Mouse (Mus musculus): ENCODE results near the gene Nop56. TPM values are rescaled to one million over a fixed set of nuclear protein-coding genes. Genes with fewer than 3 reads are reported as not detected.
A peak's percentile ranks its signal among the peaks of the same experiment; 100 is the strongest.

The Nop56 gene
- polyA plus RNA-seq, 1 experiment from 2014 or later = 425 TPM

DNA sequence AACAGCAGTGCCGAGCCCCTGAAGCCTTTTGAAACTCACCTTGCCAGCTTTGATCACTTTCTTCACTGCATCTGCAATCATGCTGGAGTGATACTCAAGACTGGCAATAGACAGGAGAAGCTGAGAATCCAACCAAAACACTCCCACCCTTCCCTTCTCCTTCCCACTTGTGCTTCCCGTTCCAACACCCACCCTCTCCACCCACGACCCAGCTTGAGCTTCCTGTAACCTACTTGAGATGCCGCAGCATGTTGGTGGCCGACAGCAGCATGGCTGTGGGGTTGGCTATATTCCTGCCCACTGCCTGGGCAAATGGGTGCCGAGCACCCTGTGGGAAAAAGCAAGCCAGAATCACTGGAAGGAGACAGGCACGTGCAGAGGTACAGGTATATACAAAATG, 6.0 kb downstream of the Nop56 start:
- 69% methylated on average over 7 of the region's 7 CpGs for WGBS
- no peaks in the 10 kb centered on the region for H3K27me3 ChIP-seq (ENCODE audit: low read depth, poor library complexity, severe bottlenecking)
- DNase-seq (ENCODE audit: low spot score) = no peak
- no peaks in the 10 kb centered on the region for H3K9me3 ChIP-seq (replicated peaks)
- peaks cover 74% of the 10 kb centered on the region for H3K36me3 ChIP-seq
- no peak overlapping the region for H3K27ac ChIP-seq (replicated peaks)
- no peak overlapping the region for H3K4me3 ChIP-seq
- peaks cover 38% of the 10 kb centered on the region for H3K4me1 ChIP-seq

DNA sequence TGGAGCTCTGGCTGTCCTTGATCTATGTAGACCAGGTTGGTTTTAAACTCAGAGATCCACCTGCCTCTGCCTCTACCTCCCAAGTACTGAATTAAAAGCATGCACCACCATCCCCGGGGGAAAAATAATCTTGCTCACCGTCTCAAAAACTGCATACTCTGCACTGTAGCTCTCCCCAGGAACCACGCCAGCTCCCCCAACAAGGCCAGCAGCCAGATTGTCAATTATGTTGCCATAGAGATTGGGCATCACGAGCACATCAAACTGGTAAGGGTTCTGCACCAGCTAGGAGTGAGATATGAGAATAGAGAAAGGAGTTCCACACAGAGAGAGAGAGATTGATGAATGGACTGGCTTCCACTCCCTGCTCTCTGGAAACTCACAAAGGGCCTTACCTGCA, 6.6 kb downstream of the Nop56 start:
- H3K27ac ChIP-seq (replicated peaks) = no peak overlapping the region
- no peak for DNase-seq (ENCODE audit: low spot score)
- 86% methylated on average over 4 of the region's 4 CpGs for WGBS
- H3K4me1 ChIP-seq = peaks cover 38% of the 10 kb centered on the region
- no peaks in the 10 kb centered on the region for H3K27me3 ChIP-seq (ENCODE audit: low read depth, poor library complexity, severe bottlenecking)
- H3K4me3 ChIP-seq = no peak overlapping the region
- peaks cover 72% of the 10 kb centered on the region for H3K36me3 ChIP-seq
- no peaks in the 10 kb centered on the region for H3K9me3 ChIP-seq (replicated peaks)

- H3K4me3 ChIP-seq = peak within 1 kb of the TSS; percentile 81
- 1% methylated on average over 51 of the region's 51 CpGs for WGBS
- DNase-seq (ENCODE audit: low spot score) = peak; percentile 91
- peaks cover 28% of the 10 kb centered on the region for H3K4me1 ChIP-seq
- no peaks in the 10 kb centered on the region for H3K9me3 ChIP-seq (replicated peaks)
- H3K27me3 ChIP-seq (ENCODE audit: low read depth, poor library complexity, severe bottlenecking) = no peaks in the 10 kb centered on the region
- H3K36me3 ChIP-seq = peaks cover 43% of the 10 kb centered on the region
- H3K27ac ChIP-seq (replicated peaks) = peak within 1 kb of the TSS; percentile 89
Measured at GRCm38 (mm10) chr2:130283854-130284654, 9.8 kb downstream of the Nop56 start, which contains the start of gene Idh3b. Idh3b (minus strand) TSS chr2:130284547.

DNA sequence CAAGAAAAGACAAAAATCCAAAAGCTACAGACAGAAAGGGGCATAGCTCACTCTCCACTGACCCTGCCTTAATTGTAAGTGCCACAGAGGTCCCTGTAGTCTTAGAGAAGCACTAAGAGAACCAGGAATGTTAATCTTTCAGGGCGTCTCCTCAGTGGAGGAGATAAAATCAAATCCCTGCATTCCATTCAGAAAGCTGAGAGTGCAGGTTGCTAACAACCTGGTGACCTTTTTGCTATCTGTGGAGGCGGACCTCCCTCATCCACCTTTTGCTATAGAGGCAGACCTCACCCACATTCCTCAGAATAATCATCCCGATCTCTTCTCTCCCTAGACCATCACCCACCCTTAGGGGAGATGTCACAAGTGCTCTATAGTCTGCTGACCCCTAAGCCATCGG, 14.9 kb downstream of the Nop56 start:
- H3K27ac ChIP-seq (replicated peaks) = no peak overlapping the region
- DNase-seq (ENCODE audit: low spot score) = no peak
- H3K36me3 ChIP-seq = peaks cover 5% of the 10 kb centered on the region; the same call in 1 of the 2 replicates
- 66% methylated on average over 4 of the region's 4 CpGs for WGBS
- peaks cover 29% of the 10 kb centered on the region for H3K4me1 ChIP-seq
- no peaks in the 10 kb centered on the region for H3K9me3 ChIP-seq (replicated peaks)
- H3K27me3 ChIP-seq (ENCODE audit: low read depth, poor library complexity, severe bottlenecking) = peaks cover 24% of the 10 kb centered on the region
- H3K4me3 ChIP-seq = no peak overlapping the region

- DNase-seq (ENCODE audit: low spot score) = peak; percentile 54
- H3K27me3 ChIP-seq (ENCODE audit: low read depth, poor library complexity, severe bottlenecking) = peaks cover 45% of the 10 kb centered on the region
- H3K9me3 ChIP-seq (replicated peaks) = no peaks in the 10 kb centered on the region
- H3K36me3 ChIP-seq = no peaks in the 10 kb centered on the region
- H3K27ac ChIP-seq (replicated peaks) = no peak overlapping the region
- WGBS = 23% methylated on average over 8 of the region's 8 CpGs
- H3K4me1 ChIP-seq = peaks cover 38% of the 10 kb centered on the region
- H3K4me3 ChIP-seq = no peak overlapping the region
Measured at GRCm38 (mm10) chr2:130291434-130291833, 17.2 kb downstream of the Nop56 start.

DNA sequence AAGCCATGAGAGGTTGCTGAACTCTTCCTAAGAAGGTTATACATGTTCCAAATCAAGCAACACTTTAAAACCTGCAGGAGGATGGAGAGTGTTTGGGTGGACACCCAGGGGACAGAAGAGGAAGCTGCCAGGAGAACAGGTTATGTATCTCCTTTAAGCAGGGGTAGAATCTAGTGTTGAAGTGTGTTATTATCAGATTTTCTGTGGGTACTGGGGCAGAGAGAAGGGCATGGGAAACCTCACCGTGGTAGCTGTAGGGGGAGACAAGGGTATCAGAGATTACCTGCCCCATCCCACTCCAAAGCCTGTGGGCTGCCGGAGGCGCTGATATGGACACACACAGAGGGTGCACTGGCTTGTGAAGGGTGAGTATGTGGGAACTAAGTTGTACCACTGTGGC, 18.8 kb downstream of the Nop56 start:
- 53% methylated on average over 3 of the region's 3 CpGs for WGBS
- H3K36me3 ChIP-seq = peaks cover 4% of the 10 kb centered on the region
- no peak overlapping the region for H3K27ac ChIP-seq (replicated peaks)
- peaks cover 48% of the 10 kb centered on the region for H3K4me1 ChIP-seq
- no peaks in the 10 kb centered on the region for H3K9me3 ChIP-seq (replicated peaks)
- H3K27me3 ChIP-seq (ENCODE audit: low read depth, poor library complexity, severe bottlenecking) = peaks cover 61% of the 10 kb centered on the region
- no peak overlapping the region for H3K4me3 ChIP-seq
- DNase-seq (ENCODE audit: low spot score) = no peak

DNA sequence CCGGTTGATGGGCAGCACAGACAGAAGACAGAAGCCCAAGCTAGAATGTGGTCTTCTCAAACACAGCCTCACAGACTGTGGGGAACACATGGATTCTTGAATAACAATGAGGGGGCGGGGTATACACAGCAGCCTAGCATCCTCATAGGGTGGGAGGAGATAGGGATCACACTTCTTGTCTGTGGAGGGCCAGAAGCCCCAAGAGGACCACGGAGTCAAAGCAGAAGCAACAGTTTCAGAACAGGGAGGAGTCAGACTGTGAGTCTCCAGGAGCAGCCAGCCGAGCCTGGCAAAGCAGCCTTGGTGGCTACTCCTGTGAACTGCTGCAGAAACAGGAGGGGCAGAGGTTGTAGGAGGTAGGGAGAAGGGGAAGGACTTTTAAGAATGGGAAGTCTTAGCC, 19.3 kb downstream of the Nop56 start:
- DNase-seq (ENCODE audit: low spot score) = peak; percentile 38
- H3K4me3 ChIP-seq = 0 out of 2 replicates have a peak overlapping the region, but pooled peaks have one; percentile 1
- H3K27ac ChIP-seq (replicated peaks) = no peak overlapping the region
- peaks cover 48% of the 10 kb centered on the region for H3K4me1 ChIP-seq
- peaks cover 9% of the 10 kb centered on the region for H3K36me3 ChIP-seq
- peaks cover 64% of the 10 kb centered on the region for H3K27me3 ChIP-seq (ENCODE audit: low read depth, poor library complexity, severe bottlenecking)
- WGBS = 7% methylated on average over 4 of the region's 4 CpGs
- H3K9me3 ChIP-seq (replicated peaks) = no peaks in the 10 kb centered on the region

DNA sequence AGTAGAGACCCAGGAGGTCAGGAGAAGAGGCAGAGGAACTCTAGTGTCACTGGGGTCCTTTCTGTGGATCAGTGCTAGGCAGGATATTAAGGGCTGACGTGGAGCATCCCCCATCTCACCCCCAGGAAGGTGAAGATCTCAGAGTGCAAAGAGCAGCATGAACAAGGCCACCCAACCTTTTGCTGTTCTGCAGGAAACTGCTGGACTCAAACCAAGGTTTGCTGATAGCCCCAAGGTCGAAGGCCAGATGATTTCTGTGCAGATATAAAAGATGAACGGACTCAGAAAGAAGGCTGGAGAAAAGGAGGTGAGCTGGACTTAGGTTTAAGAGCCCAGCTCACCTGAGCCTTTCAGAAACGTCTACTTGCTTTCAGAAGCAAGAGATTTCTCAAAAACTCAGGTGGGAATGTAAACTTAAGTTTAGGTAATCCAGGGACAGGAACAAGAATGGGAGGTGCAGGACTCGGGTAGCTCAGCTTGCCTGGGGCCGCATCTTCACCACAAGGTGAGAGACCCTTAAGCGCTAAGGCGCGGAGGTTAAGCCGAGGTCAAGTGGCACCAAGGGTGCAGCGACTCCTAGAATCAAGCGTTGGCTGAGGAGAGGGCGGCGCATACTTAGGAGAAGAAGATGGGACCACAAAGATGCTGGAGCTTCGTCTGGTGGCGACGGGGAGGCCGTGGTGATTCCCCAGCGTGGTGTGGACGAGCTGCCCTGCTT, 20.1 kb downstream of the Nop56 start:
- WGBS = 8% methylated on average over 20 of the region's 20 CpGs
- peak overlapping the region; percentile 82 for H3K4me3 ChIP-seq
- peaks cover 64% of the 10 kb centered on the region for H3K27me3 ChIP-seq (ENCODE audit: low read depth, poor library complexity, severe bottlenecking)
- no peaks in the 10 kb centered on the region for H3K9me3 ChIP-seq (replicated peaks)
- H3K36me3 ChIP-seq = peaks cover 16% of the 10 kb centered on the region
- DNase-seq (ENCODE audit: low spot score) = no peak
- H3K4me1 ChIP-seq = peaks cover 43% of the 10 kb centered on the region
- peak overlapping the region; percentile 90 for H3K27ac ChIP-seq (replicated peaks)

DNA sequence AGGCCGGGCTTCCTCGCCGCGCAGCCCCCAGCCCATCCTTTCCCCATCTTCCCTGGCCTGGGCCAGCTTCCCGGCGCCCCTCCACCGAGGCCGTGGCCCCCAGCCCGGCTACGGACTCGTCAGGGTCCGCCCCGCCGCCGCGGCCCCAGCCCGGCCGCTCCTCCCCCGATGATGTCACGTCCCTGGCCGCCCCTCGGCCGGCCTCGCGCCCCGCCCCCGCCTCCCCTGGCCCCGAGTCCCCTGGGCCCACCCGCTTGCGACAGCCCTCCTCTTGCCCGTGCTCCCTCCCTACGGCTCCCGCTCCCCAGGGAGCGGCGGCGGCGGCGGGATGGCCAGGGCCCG, 20.7 kb downstream of the Nop56 start, which contains the start of gene Ebf4:
TSS of gene Ebf4 (plus strand) at position 234 of the 342 bp plus-strand sequence.
- peak; percentile 87 for DNase-seq (ENCODE audit: low spot score)
- H3K27ac ChIP-seq (replicated peaks) = peak within 1 kb of the TSS; percentile 90
- no peaks in the 10 kb centered on the region for H3K9me3 ChIP-seq (replicated peaks)
- peaks cover 43% of the 10 kb centered on the region for H3K4me1 ChIP-seq
- peaks cover 22% of the 10 kb centered on the region for H3K36me3 ChIP-seq
- 1% methylated on average over 35 of the region's 39 CpGs for WGBS
- peaks cover 64% of the 10 kb centered on the region for H3K27me3 ChIP-seq (ENCODE audit: low read depth, poor library complexity, severe bottlenecking)
- H3K4me3 ChIP-seq = peak within 1 kb of the TSS; percentile 82

DNA sequence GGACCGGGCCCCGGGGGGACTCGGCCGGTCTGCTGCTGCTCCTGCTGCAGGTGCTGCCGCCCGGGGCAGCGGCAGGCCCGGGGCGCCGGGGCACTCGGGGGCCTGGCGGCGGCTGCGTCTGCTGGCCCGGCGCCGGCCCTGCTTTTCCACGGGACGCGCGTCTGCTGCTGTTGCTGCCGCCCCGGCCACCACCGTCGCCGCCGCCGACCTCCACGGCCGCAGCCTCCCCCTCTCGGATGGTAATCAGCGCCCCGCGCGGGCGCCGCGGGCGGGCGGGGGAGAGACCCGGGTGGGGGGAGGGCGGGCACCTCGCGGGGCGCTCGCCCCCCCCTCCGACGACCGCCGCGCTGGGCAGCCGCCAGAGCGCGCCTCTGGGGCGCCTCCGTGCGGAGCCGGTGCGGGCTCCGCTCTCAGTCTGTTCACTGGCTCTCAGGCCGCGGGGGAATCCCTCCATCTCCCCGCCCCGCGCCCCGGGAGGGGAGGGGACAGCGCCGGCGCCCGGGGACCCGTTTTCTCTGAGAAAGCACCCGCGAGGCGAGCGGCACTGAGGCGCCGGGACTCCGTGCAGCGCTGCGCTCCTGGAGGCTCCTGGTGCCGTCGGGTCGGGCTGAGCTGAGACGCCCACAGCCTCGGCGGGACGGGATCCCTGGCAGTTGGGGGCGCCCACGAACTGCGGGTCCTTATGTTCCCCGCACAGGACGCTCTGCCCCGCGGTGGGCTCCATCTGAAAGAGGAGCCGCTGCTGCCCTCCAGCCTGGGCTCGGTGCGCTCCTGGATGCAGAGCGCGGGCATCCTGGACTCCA, 21.3 kb downstream of the Nop56 start:
- peak overlapping the region; percentile 90 for H3K27ac ChIP-seq (replicated peaks)
- 3% methylated on average over 76 of the region's 99 CpGs for WGBS
- H3K4me3 ChIP-seq = peak overlapping the region; percentile 82
- H3K36me3 ChIP-seq = peaks cover 27% of the 10 kb centered on the region
- DNase-seq (ENCODE audit: low spot score) = peak; percentile 72
- peaks cover 64% of the 10 kb centered on the region for H3K27me3 ChIP-seq (ENCODE audit: low read depth, poor library complexity, severe bottlenecking)
- peaks cover 43% of the 10 kb centered on the region for H3K4me1 ChIP-seq
- no peaks in the 10 kb centered on the region for H3K9me3 ChIP-seq (replicated peaks)

GRCm38 (mm10) chr2:130296134-130296745, 22.0 kb downstream of the Nop56 start:
- peaks cover 32% of the 10 kb centered on the region for H3K36me3 ChIP-seq
- WGBS = 3% methylated on average over 20 of the region's 20 CpGs
- peaks cover 43% of the 10 kb centered on the region for H3K4me1 ChIP-seq
- no peak for DNase-seq (ENCODE audit: low spot score)
- peak overlapping the region; percentile 82 for H3K4me3 ChIP-seq
- H3K9me3 ChIP-seq (replicated peaks) = no peaks in the 10 kb centered on the region
- H3K27me3 ChIP-seq (ENCODE audit: low read depth, poor library complexity, severe bottlenecking) = peaks cover 64% of the 10 kb centered on the region
- H3K27ac ChIP-seq (replicated peaks) = peak overlapping the region; percentile 90

DNA sequence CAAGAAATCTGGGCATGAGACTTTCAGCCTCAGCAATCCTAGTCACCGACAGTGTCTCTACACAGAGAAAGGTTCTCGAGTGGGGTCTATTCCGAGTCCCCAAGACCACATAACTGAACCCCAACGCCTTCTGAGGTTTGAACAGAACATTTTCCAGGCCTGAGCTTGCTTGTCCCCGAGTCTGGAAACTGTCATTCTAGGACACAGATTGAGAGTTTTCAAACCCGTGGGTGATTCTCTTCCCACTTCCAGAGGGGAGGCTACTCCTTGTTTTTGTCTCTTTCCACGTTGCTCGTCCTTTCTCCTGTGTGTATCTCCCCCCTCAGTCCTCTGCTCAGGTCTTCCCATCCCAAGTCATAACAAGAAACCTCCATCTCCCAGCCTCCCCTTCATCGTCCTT, 23.4 kb downstream of the Nop56 start:
- peaks cover 43% of the 10 kb centered on the region for H3K4me1 ChIP-seq
- H3K27ac ChIP-seq (replicated peaks) = no peak overlapping the region
- no peak for DNase-seq (ENCODE audit: low spot score)
- peaks cover 55% of the 10 kb centered on the region for H3K27me3 ChIP-seq (ENCODE audit: low read depth, poor library complexity, severe bottlenecking)
- WGBS = 81% methylated on average over 9 of the region's 9 CpGs
- peaks cover 42% of the 10 kb centered on the region for H3K36me3 ChIP-seq
- H3K4me3 ChIP-seq = no peak overlapping the region
- no peaks in the 10 kb centered on the region for H3K9me3 ChIP-seq (replicated peaks)
